Mouse (Mus musculus): ENCODE data around the gene Akap4. TPM values are rescaled to one million over a fixed set of nuclear protein-coding genes. Genes with fewer than 3 reads are reported as not detected.
A peak's percentile ranks its signal among the peaks of the same experiment; 100 is the strongest.

The Akap4 gene
- not detected in 2 replicates for polyA plus RNA-seq (2014; fragmentation: Nextera tagmentation; extraction: Ambion mirVana)

GRCm38 (mm10) chrX:7067219-7067618 is at the start of gene Akap4:
Akap4 (plus strand) TSS chrX:7067519.
- Histone ChIP-seq H3K36me3 (ENCODE audit: control insufficient read depth, insufficient read depth, low read length) (no peaks in the 10 kb centered on the region), H3K27me3 (ENCODE audit: control insufficient read depth, insufficient read depth, low read length) (no peaks in the 10 kb centered on the region), H3K4me3 (replicated peaks; ENCODE audit: low read depth, low read length) (no peak within 1 kb of the TSS), H3K9ac (replicated peaks; ENCODE audit: low read length) (no peak within 1 kb of the TSS), H3K4me1 (ENCODE audit: control insufficient read depth, insufficient read depth, low read length) (no peaks in the 10 kb centered on the region), H3K9me3 (ENCODE audit: control insufficient read depth, low read length) (no peaks in the 10 kb centered on the region), H3K27ac (replicated peaks; ENCODE audit: low read depth, low read length) (no peak within 1 kb of the TSS), H3K4me2 (ENCODE audit: low read length) (no peak within 1 kb of the TSS)
- DNase-seq (no peak), ATAC-seq (ENCODE audit: low FRiP score, low TSS enrichment) (no peak)
- 100% methylated on average over 1 of the region's 1 CpGs for WGBS

GRCm38 (mm10) chrX:7041519-7041918 is 25.8 kb upstream of the Akap4 start, which contains the start of gene Ccnb3:
Ccnb3 (minus strand) TSS chrX:7041619.
- whole genome bisulfite sequencing = 95% methylated on average over 19 of the region's 19 CpGs
- Histone ChIP-seq H3K4me2 (ENCODE audit: low read length) (no peak within 1 kb of the TSS), H3K4me3 (replicated peaks; ENCODE audit: low read depth, low read length) (no peak within 1 kb of the TSS), H3K9me3 (ENCODE audit: control insufficient read depth, low read length) (no peaks in the 10 kb centered on the region), H3K36me3 (ENCODE audit: control insufficient read depth, insufficient read depth, low read length) (no peaks in the 10 kb centered on the region), H3K4me1 (ENCODE audit: control insufficient read depth, insufficient read depth, low read length) (no peaks in the 10 kb centered on the region), H3K27ac (replicated peaks; ENCODE audit: low read depth, low read length) (no peak within 1 kb of the TSS), H3K9ac (replicated peaks; ENCODE audit: low read length) (no peak within 1 kb of the TSS), H3K27me3 (ENCODE audit: control insufficient read depth, insufficient read depth, low read length) (no peaks in the 10 kb centered on the region)
- no peak for ATAC-seq (ENCODE audit: low FRiP score, low TSS enrichment)
- DNase-seq = no peak

GRCm38 (mm10) chrX:7057056-7057455 is 10.3 kb upstream of the Akap4 start:
- H3K4me1 ChIP-seq (ENCODE audit: control insufficient read depth, insufficient read depth, low read length) = no peaks in the 10 kb centered on the region
- H3K27me3 ChIP-seq (ENCODE audit: control insufficient read depth, insufficient read depth, low read length) = no peaks in the 10 kb centered on the region
- H3K36me3 ChIP-seq (ENCODE audit: control insufficient read depth, insufficient read depth, low read length) = no peaks in the 10 kb centered on the region
- no peak overlapping the region for H3K9ac ChIP-seq (replicated peaks; ENCODE audit: low read length)
- no peak for ATAC-seq (ENCODE audit: low FRiP score, low TSS enrichment)
- H3K4me3 ChIP-seq (replicated peaks; ENCODE audit: low read depth, low read length) = no peak overlapping the region
- H3K27ac ChIP-seq (replicated peaks; ENCODE audit: low read depth, low read length) = no peak overlapping the region
- H3K4me2 ChIP-seq (ENCODE audit: low read length) = no peak overlapping the region
- H3K9me3 ChIP-seq (ENCODE audit: control insufficient read depth, low read length) = no peaks in the 10 kb centered on the region
- no peak for DNase-seq

GRCm38 (mm10) chrX:7057634-7058033 is 9.7 kb upstream of the Akap4 start:
- Histone ChIP-seq H3K4me1 (ENCODE audit: control insufficient read depth, insufficient read depth, low read length) (no peaks in the 10 kb centered on the region), H3K9ac (replicated peaks; ENCODE audit: low read length) (no peak overlapping the region), H3K27me3 (ENCODE audit: control insufficient read depth, insufficient read depth, low read length) (no peaks in the 10 kb centered on the region), H3K36me3 (ENCODE audit: control insufficient read depth, insufficient read depth, low read length) (no peaks in the 10 kb centered on the region), H3K4me3 (replicated peaks; ENCODE audit: low read depth, low read length) (no peak overlapping the region), H3K4me2 (ENCODE audit: low read length) (no peak overlapping the region), H3K27ac (replicated peaks; ENCODE audit: low read depth, low read length) (no peak overlapping the region), H3K9me3 (ENCODE audit: control insufficient read depth, low read length) (no peaks in the 10 kb centered on the region)
- peak; percentile 1 for DNase-seq
- ATAC-seq (ENCODE audit: low FRiP score, low TSS enrichment) = no peak
- 78% methylated on average over 2 of the region's 2 CpGs for WGBS

GRCm38 (mm10) chrX:7064109-7064508 is 3.2 kb upstream of the Akap4 start:
- no peak overlapping the region for H3K4me3 ChIP-seq (replicated peaks; ENCODE audit: low read depth, low read length)

GRCm38 (mm10) chrX:7068002-7068401 is 683 bp downstream of the Akap4 start:
- WGBS = 81% methylated on average over 2 of the region's 2 CpGs
- no peak for ATAC-seq (ENCODE audit: low FRiP score, low TSS enrichment)

More at GRCm38 (mm10) chrX:7064109-7064508, 3.2 kb upstream of the Akap4 start:
- H3K4me2 ChIP-seq (ENCODE audit: low read length) = no peak overlapping the region
- no peaks in the 10 kb centered on the region for H3K9me3 ChIP-seq (ENCODE audit: control insufficient read depth, low read length)
- no peaks in the 10 kb centered on the region for H3K4me1 ChIP-seq (ENCODE audit: control insufficient read depth, insufficient read depth, low read length)
- no peak overlapping the region for H3K9ac ChIP-seq (replicated peaks; ENCODE audit: low read length)
- H3K27ac ChIP-seq (replicated peaks; ENCODE audit: low read depth, low read length) = no peak overlapping the region
- no peaks in the 10 kb centered on the region for H3K27me3 ChIP-seq (ENCODE audit: control insufficient read depth, insufficient read depth, low read length)
- no peaks in the 10 kb centered on the region for H3K36me3 ChIP-seq (ENCODE audit: control insufficient read depth, insufficient read depth, low read length)
- no peak for DNase-seq
- ATAC-seq (ENCODE audit: low FRiP score, low TSS enrichment) = no peak

GRCm38 (mm10) chrX:7079820-7080429 is 12.6 kb downstream of the Akap4 start:
- H3K27me3 ChIP-seq (ENCODE audit: control insufficient read depth, insufficient read depth, low read length) = no peaks in the 10 kb centered on the region
- DNase-seq = peak; percentile 4
- no peak for ATAC-seq (ENCODE audit: low FRiP score, low TSS enrichment)

More at GRCm38 (mm10) chrX:7068002-7068401, 683 bp downstream of the Akap4 start:
- Histone ChIP-seq H3K4me2 (ENCODE audit: low read length) (no peak overlapping the region), H3K9ac (replicated peaks; ENCODE audit: low read length) (no peak overlapping the region), H3K36me3 (ENCODE audit: control insufficient read depth, insufficient read depth, low read length) (no peaks in the 10 kb centered on the region), H3K27me3 (ENCODE audit: control insufficient read depth, insufficient read depth, low read length) (no peaks in the 10 kb centered on the region), H3K27ac (replicated peaks; ENCODE audit: low read depth, low read length) (no peak overlapping the region), H3K4me1 (ENCODE audit: control insufficient read depth, insufficient read depth, low read length) (no peaks in the 10 kb centered on the region), H3K4me3 (replicated peaks; ENCODE audit: low read depth, low read length) (no peak overlapping the region), H3K9me3 (ENCODE audit: control insufficient read depth, low read length) (no peaks in the 10 kb centered on the region)
- DNase-seq = no peak

GRCm38 (mm10) chrX:7085878-7086277 is 18.6 kb downstream of the Akap4 start:
- Histone ChIP-seq H3K27me3 (ENCODE audit: control insufficient read depth, insufficient read depth, low read length) (no peaks in the 10 kb centered on the region), H3K4me1 (ENCODE audit: control insufficient read depth, insufficient read depth, low read length) (no peaks in the 10 kb centered on the region), H3K9ac (replicated peaks; ENCODE audit: low read length) (no peak overlapping the region), H3K4me3 (replicated peaks; ENCODE audit: low read depth, low read length) (no peak overlapping the region), H3K9me3 (ENCODE audit: control insufficient read depth, low read length) (no peaks in the 10 kb centered on the region), H3K4me2 (ENCODE audit: low read length) (no peak overlapping the region), H3K36me3 (ENCODE audit: control insufficient read depth, insufficient read depth, low read length) (no peaks in the 10 kb centered on the region), H3K27ac (replicated peaks; ENCODE audit: low read depth, low read length) (no peak overlapping the region)
- ATAC-seq (ENCODE audit: low FRiP score, low TSS enrichment) (no peak), DNase-seq (no peak)
- 87% methylated on average over 1 of the region's 1 CpGs for WGBS

More at GRCm38 (mm10) chrX:7079820-7080429, 12.6 kb downstream of the Akap4 start:
- Histone ChIP-seq H3K4me1 (ENCODE audit: control insufficient read depth, insufficient read depth, low read length) (no peaks in the 10 kb centered on the region), H3K4me2 (ENCODE audit: low read length) (no peak overlapping the region), H3K36me3 (ENCODE audit: control insufficient read depth, insufficient read depth, low read length) (no peaks in the 10 kb centered on the region), H3K9me3 (ENCODE audit: control insufficient read depth, low read length) (no peaks in the 10 kb centered on the region), H3K4me3 (replicated peaks; ENCODE audit: low read depth, low read length) (no peak overlapping the region), H3K27ac (replicated peaks; ENCODE audit: low read depth, low read length) (no peak overlapping the region), H3K9ac (replicated peaks; ENCODE audit: low read length) (no peak overlapping the region)
- WGBS = 78% methylated on average over 6 of the region's 6 CpGs

GRCm38 (mm10) chrX:7090323-7090722 is 23.0 kb downstream of the Akap4 start:
- DNase-seq (no peak), ATAC-seq (ENCODE audit: low FRiP score, low TSS enrichment) (no peak)
- Histone ChIP-seq H3K36me3 (ENCODE audit: control insufficient read depth, insufficient read depth, low read length) (no peaks in the 10 kb centered on the region), H3K27ac (replicated peaks; ENCODE audit: low read depth, low read length) (no peak overlapping the region), H3K4me2 (ENCODE audit: low read length) (no peak overlapping the region), H3K9ac (replicated peaks; ENCODE audit: low read length) (no peak overlapping the region), H3K4me1 (ENCODE audit: control insufficient read depth, insufficient read depth, low read length) (no peaks in the 10 kb centered on the region), H3K27me3 (ENCODE audit: control insufficient read depth, insufficient read depth, low read length) (no peaks in the 10 kb centered on the region), H3K4me3 (replicated peaks; ENCODE audit: low read depth, low read length) (no peak overlapping the region), H3K9me3 (ENCODE audit: control insufficient read depth, low read length) (no peaks in the 10 kb centered on the region)

Data from midbrain, embryonic 14.5 days (tissue).